Mouse (Mus musculus) hindbrain, embryonic 16.5 days (tissue): ENCODE results near the gene Scamp1. TPM values are rescaled to one million over a fixed set of nuclear protein-coding genes. Genes with fewer than 3 reads are reported as not detected.
A peak's percentile ranks its signal among the peaks of the same experiment; 100 is the strongest.

Source experiments
- ATAC-seq: fragments of 200-750 bp; cut with Nextera tagmentation; 2 replicates; pipeline ENCODE4 v1.8.0; 2017; ENCODE audit warnings: moderate TSS enrichment, moderate library complexity
- H3K27ac ChIP-seq: fragments of 300-500 bp; sonication (generic); 2 replicates; pipeline ENCODE4 v1.5.1; 2014; ENCODE audit warnings: low read depth, mild to moderate bottlenecking, control low read depth, low read length, moderate library complexity
- H3K27me3 ChIP-seq: fragments of 300-500 bp; sonication (generic); replicated peaks from 2 replicates; pipeline ENCODE4 v1.6.1; 2014; ENCODE audit warnings: low read length; ENCODE audit not compliant: control insufficient read depth, insufficient read depth
- H3K36me3 ChIP-seq: fragments of 300-500 bp; sonication (generic); 2 replicates; pipeline ENCODE4 v1.6.1; 2014; ENCODE audit warnings: mild to moderate bottlenecking, low read length, moderate library complexity, mixed read lengths; ENCODE audit not compliant: control insufficient read depth, insufficient read depth
- H3K4me1 ChIP-seq: fragments of 300-500 bp; sonication (generic); 2 replicates; pipeline ENCODE4 v1.6.1; 2014; ENCODE audit warnings: low read depth, low read length; ENCODE audit not compliant: control insufficient read depth, insufficient read depth
- H3K4me2 ChIP-seq: fragments of 300-500 bp; sonication (generic); 2 replicates; pipeline ENCODE4 v1.6.1; 2014; ENCODE audit warnings: mild to moderate bottlenecking, low read length, control low read depth, moderate library complexity
- H3K4me3 ChIP-seq: fragments of 300-500 bp; sonication (generic); 2 replicates; pipeline ENCODE4 v1.5.1; 2014; ENCODE audit warnings: mild to moderate bottlenecking, low read length, control low read depth, moderate library complexity
- H3K9ac ChIP-seq: fragments of 300-500 bp; sonication (generic); 2 replicates; pipeline ENCODE4 v1.6.1; 2014; ENCODE audit warnings: low read depth, mild to moderate bottlenecking, control low read depth, low read length, moderate library complexity
- H3K9me3 ChIP-seq: fragments of 300-500 bp; sonication (generic); 2 replicates; pipeline ENCODE4 v1.6.1; 2014; ENCODE audit warnings: mild to moderate bottlenecking, low read length, moderate library complexity; ENCODE audit not compliant: control insufficient read depth
- WGBS: fragments of 180-500 bp; shearing (Covaris S2); extraction: QIAGEN DNeasy Blood & Tissue Kit; methylation state at CpG from one replicate; pipeline ENCODE4 v1.1.7; 2014; 5-methylcytosine and 5-hydroxymethylcytosine counted together
- polyA plus RNA-seq: library from polyadenylated mRNA; unstranded; fragments of >200 nt; fragmentation: Nextera tagmentation; extraction: Ambion mirVana; gene quantifications from 2 replicates; pipeline ENCODE4 v1.2.1, GENCODE M21; 2015

Gene Scamp1
- polyA plus RNA-seq, 1 experiment from 2014 or later = 176 TPM

- Histone ChIP-seq H3K27me3 (no peaks in the 10 kb centered on the region), H3K27ac (no peak overlapping the region), H3K4me2 (no peak overlapping the region), H3K4me3 (no peak overlapping the region), H3K36me3 (no peaks in the 10 kb centered on the region), H3K9me3 (no peaks in the 10 kb centered on the region), H3K9ac (no peak overlapping the region), H3K4me1 (peaks cover 8% of the 10 kb centered on the region)
- no peak for ATAC-seq
- WGBS = 75% methylated on average over 5 of the region's 5 CpGs
Observed at GRCm38 (mm10) chr13:94263943-94264342, 21.7 kb downstream of the Scamp1 start.

DNA sequence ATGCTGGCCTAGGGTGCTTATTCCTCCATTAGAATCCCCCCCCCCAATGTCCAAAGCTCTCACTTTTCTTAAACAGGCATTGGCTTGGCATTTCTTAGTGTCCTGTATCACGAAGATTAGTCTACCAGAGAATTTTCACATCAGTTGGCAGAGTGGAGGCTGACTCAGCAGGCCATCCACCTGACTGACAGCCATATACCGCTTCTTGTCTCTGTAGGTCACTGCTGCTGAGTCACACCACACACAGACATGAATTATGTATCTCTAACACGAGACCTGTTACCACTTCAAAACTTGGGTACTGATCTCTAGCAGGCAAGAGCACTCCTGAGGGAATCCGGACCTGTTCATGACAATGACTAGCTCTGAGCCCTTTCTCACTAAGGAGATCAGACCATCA, 23.1 kb downstream of the Scamp1 start:
- Histone ChIP-seq H3K9ac (no peak overlapping the region), H3K27ac (no peak overlapping the region), H3K4me1 (peaks cover 4% of the 10 kb centered on the region), H3K27me3 (no peaks in the 10 kb centered on the region), H3K4me2 (no peak overlapping the region), H3K9me3 (no peaks in the 10 kb centered on the region), H3K36me3 (no peaks in the 10 kb centered on the region), H3K4me3 (no peak overlapping the region)
- ATAC-seq = no peak
- 72% methylated on average over 4 of the region's 4 CpGs for WGBS

GRCm38 (mm10) chr13:94261624-94262023, 24.0 kb downstream of the Scamp1 start:
- Histone ChIP-seq H3K4me2 (no peak overlapping the region), H3K27ac (no peak overlapping the region), H3K27me3 (no peaks in the 10 kb centered on the region), H3K4me3 (no peak overlapping the region), H3K9ac (no peak overlapping the region), H3K9me3 (no peaks in the 10 kb centered on the region), H3K4me1 (peaks cover 4% of the 10 kb centered on the region), H3K36me3 (no peaks in the 10 kb centered on the region)
- ATAC-seq = peak; percentile 34; the same call in 1 of the 2 replicates
- WGBS = 70% methylated on average over 6 of the region's 6 CpGs

DNA sequence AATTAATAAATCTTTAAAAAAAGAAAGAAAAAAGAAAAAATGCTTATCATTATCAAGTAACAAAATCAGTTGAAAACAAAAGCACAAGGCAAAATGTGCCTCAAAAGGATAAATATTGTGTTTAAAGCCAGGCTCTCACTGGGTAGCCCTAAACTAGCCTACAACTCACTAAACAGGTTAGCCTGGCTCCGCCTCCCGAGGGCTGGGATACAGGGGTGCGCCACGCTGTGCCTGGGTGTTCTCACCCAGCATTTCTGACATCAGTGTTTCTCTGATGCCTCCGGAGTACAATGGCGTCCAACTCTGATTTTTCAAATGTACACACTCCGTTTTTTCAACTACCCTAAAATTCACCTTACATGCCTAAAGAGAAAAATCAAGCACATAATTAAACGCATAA, 24.7 kb downstream of the Scamp1 start:
- Histone ChIP-seq H3K4me2 (no peak overlapping the region), H3K36me3 (no peaks in the 10 kb centered on the region), H3K9ac (no peak overlapping the region), H3K4me3 (no peak overlapping the region), H3K9me3 (no peaks in the 10 kb centered on the region), H3K4me1 (peaks cover 4% of the 10 kb centered on the region), H3K27me3 (no peaks in the 10 kb centered on the region), H3K27ac (no peak overlapping the region)
- ATAC-seq = no peak
- 89% methylated on average over 8 of the region's 8 CpGs for WGBS

DNA sequence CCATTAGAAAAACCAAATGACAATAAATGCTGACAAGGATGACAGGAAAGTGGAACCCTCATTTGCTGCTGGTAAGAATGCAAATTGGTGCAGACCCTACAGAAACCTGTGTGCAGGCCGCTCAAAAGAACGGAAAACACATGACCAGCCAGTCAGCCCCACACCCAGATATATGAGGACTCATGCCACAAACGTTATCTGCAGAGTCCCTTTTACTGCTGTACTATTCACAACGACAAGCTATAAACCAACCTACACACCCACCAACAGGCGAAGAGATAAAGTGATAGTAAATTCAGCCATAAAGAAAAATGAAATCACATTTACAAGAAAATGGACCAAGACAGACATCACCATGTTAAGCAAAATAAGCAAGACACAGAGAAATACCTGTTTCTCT, 26.4 kb downstream of the Scamp1 start:
- Histone ChIP-seq H3K9ac (no peak overlapping the region), H3K4me1 (peaks cover 4% of the 10 kb centered on the region), H3K4me3 (no peak overlapping the region), H3K27ac (no peak overlapping the region), H3K4me2 (no peak overlapping the region), H3K27me3 (no peaks in the 10 kb centered on the region), H3K9me3 (no peaks in the 10 kb centered on the region), H3K36me3 (no peaks in the 10 kb centered on the region)
- whole genome bisulfite sequencing = 85% methylated on average over 5 of the region's 5 CpGs
- no peak for ATAC-seq

DNA sequence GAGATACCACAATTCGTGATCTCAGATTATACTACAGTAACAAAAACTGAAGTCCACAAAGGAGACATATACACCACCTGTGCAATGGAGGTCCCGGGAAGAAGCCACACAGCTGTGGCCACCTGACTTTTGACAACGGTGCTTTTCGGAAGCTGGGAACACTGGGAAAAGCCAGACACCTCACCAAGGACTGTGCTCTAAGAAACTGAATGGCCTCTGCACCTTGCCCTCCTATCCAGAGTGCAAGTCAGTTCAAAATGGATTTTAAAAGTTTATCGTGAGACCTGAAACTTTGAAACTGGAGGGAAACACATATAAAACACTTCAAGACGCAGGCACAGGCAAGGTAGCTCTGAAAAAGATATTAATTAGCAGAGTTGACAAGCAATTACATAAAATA, 27.1 kb downstream of the Scamp1 start:
- 89% methylated on average over 6 of the region's 6 CpGs for WGBS
- H3K4me1 ChIP-seq = peaks cover 4% of the 10 kb centered on the region
- no peak for ATAC-seq
- no peak overlapping the region for H3K9ac ChIP-seq
- no peak overlapping the region for H3K4me2 ChIP-seq
- H3K27me3 ChIP-seq = no peaks in the 10 kb centered on the region
- H3K27ac ChIP-seq = no peak overlapping the region
- H3K9me3 ChIP-seq = no peaks in the 10 kb centered on the region
- no peaks in the 10 kb centered on the region for H3K36me3 ChIP-seq
- H3K4me3 ChIP-seq = no peak overlapping the region

DNA sequence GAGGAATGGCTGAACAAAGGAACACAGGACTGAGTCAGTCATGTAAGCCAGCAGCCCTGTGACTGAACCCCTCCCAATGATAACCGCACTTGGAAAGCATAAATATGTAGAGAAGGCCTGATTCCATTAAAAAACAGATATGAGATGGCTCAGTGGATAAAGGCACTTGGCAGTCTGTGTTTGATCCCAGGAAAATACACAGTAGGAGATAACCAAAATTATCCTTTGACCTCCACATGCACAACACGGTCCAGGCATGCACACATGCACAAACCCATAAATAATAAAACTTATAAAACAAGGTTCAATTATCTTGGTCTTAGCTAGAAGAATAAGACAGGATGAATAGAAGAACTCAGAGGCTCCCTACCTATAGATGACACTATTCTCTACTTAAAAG, 27.9 kb downstream of the Scamp1 start:
- Histone ChIP-seq H3K9ac (no peak overlapping the region), H3K4me1 (peaks cover 4% of the 10 kb centered on the region; the same call in 1 of the 2 replicates), H3K4me2 (no peak overlapping the region), H3K36me3 (no peaks in the 10 kb centered on the region), H3K9me3 (no peaks in the 10 kb centered on the region), H3K4me3 (no peak overlapping the region), H3K27me3 (no peaks in the 10 kb centered on the region), H3K27ac (no peak overlapping the region)
- ATAC-seq = no peak
- WGBS = 74% methylated on average over 2 of the region's 2 CpGs

GRCm38 (mm10) chr13:94255176-94255575, 30.5 kb downstream of the Scamp1 start:
- no peak overlapping the region for H3K4me3 ChIP-seq
- H3K36me3 ChIP-seq = no peaks in the 10 kb centered on the region
- 0 out of 2 replicates have a peak, but pooled peaks have one; percentile 43 for ATAC-seq
- WGBS = 92% methylated on average over 2 of the region's 2 CpGs
- H3K4me1 ChIP-seq = peaks cover 3% of the 10 kb centered on the region; the same call in 1 of the 2 replicates
- no peak overlapping the region for H3K27ac ChIP-seq
- no peaks in the 10 kb centered on the region for H3K27me3 ChIP-seq
- H3K9me3 ChIP-seq = no peaks in the 10 kb centered on the region
- H3K9ac ChIP-seq = no peak overlapping the region
- no peak overlapping the region for H3K4me2 ChIP-seq

- Histone ChIP-seq H3K27me3 (no peaks in the 10 kb centered on the region), H3K9me3 (no peaks in the 10 kb centered on the region), H3K4me2 (no peak overlapping the region), H3K27ac (no peak overlapping the region), H3K4me1 (no peaks in the 10 kb centered on the region), H3K4me3 (no peak overlapping the region), H3K9ac (no peak overlapping the region), H3K36me3 (no peaks in the 10 kb centered on the region)
- 86% methylated on average over 3 of the region's 3 CpGs for WGBS
- ATAC-seq = no peak
Observed at GRCm38 (mm10) chr13:94254286-94254685, 31.4 kb downstream of the Scamp1 start.

- Histone ChIP-seq H3K4me2 (no peak overlapping the region), H3K4me1 (no peaks in the 10 kb centered on the region), H3K4me3 (no peak overlapping the region), H3K9me3 (no peaks in the 10 kb centered on the region), H3K36me3 (no peaks in the 10 kb centered on the region), H3K27ac (no peak overlapping the region), H3K9ac (no peak overlapping the region), H3K27me3 (no peaks in the 10 kb centered on the region)
- 96% methylated on average over 5 of the region's 5 CpGs for WGBS
- no peak for ATAC-seq
Observed at GRCm38 (mm10) chr13:94253052-94253451, 32.6 kb downstream of the Scamp1 start.
